Comparison of ENCODE assay signal across 9 mouse cellular contexts in genomic region chr4:61973236-61973635, GRCm38 (mm10).
DNase-seq lines count a peak whose midpoint lies in the region; ATAC-seq lines count a peak whose summit lies in the region.
"Had no signal": no experiment of that assay in that cellular context is flagged by ENCODE, and none has a peak within 500 bp of the region (broad histone marks: within the 10 kb centered on the region; RNA-seq: fewer than 3 reads in every experiment).

No protein-coding gene starts in this region.

- peak; percentile 40; the same call in 1 of the 2 replicates for ATAC-seq in hindbrain, embryonic 11.5 days (ENCODE audit: low FRiP score)
- ATAC-seq in hindbrain, embryonic 14.5 days (ENCODE audit: low FRiP score) = no peak

- no peak overlapping the region for H3K4me2 ChIP-seq in hindbrain, embryonic 11.5 days (replicated peaks; ENCODE audit: low read depth, low read length)
- no peak overlapping the region for H3K4me2 ChIP-seq in hindbrain, embryonic 14.5 days (replicated peaks)
- H3K4me2 ChIP-seq: limb, embryonic 15.5 days had no signal

- H3K36me3 ChIP-seq in hindbrain, embryonic 11.5 days (ENCODE audit: control insufficient read depth, insufficient read depth, low read length) = no peaks in the 10 kb centered on the region
- H3K36me3 ChIP-seq in hindbrain, embryonic 14.5 days (replicated peaks; ENCODE audit: control insufficient read depth, insufficient read depth) = no peaks in the 10 kb centered on the region
- H3K36me3 ChIP-seq: limb, embryonic 15.5 days had no signal

- no peak overlapping the region for H3K9ac ChIP-seq in hindbrain, embryonic 11.5 days (ENCODE audit: low read depth, low read length)
- H3K9ac ChIP-seq in hindbrain, embryonic 14.5 days = no peak overlapping the region
- H3K9ac ChIP-seq: limb, embryonic 15.5 days had no signal

- no peak overlapping the region for H3K4me3 ChIP-seq in hindbrain, embryonic 11.5 days (ENCODE audit: low read depth, low read length)
- H3K4me3 ChIP-seq in hindbrain, embryonic 14.5 days (replicated peaks; ENCODE audit: low read length) = no peak overlapping the region
- H3K4me3 ChIP-seq: limb, embryonic 15.5 days had no signal

- H3K27ac ChIP-seq in hindbrain, embryonic 11.5 days (ENCODE audit: low read depth, low read length) = no peak overlapping the region
- H3K27ac ChIP-seq in hindbrain, embryonic 14.5 days = no peak overlapping the region
- H3K27ac ChIP-seq: limb, embryonic 15.5 days had no signal

- WGBS in hindbrain, embryonic 11.5 days = 51% methylated on average over 2 of the region's 2 CpGs
- 64% methylated on average over 2 of the region's 2 CpGs for WGBS in hindbrain, embryonic 14.5 days

- H3K4me1 ChIP-seq in hindbrain, embryonic 11.5 days (replicated peaks; ENCODE audit: control insufficient read depth, insufficient read depth, low read length) = no peaks in the 10 kb centered on the region
- H3K4me1 ChIP-seq in hindbrain, embryonic 14.5 days (replicated peaks; ENCODE audit: control insufficient read depth, insufficient read depth, low read length) = no peaks in the 10 kb centered on the region
- H3K4me1 ChIP-seq: limb, embryonic 15.5 days had no signal

- no peaks in the 10 kb centered on the region for H3K27me3 ChIP-seq in hindbrain, embryonic 11.5 days (ENCODE audit: control insufficient read depth, insufficient read depth, low read length)
- H3K27me3 ChIP-seq in hindbrain, embryonic 14.5 days (ENCODE audit: control insufficient read depth, insufficient read depth, low read length) = no peaks in the 10 kb centered on the region
- H3K27me3 ChIP-seq: limb, embryonic 15.5 days had no signal

- no peaks in the 10 kb centered on the region for H3K9me3 ChIP-seq in hindbrain, embryonic 11.5 days (ENCODE audit: control insufficient read depth, low read length)
- no peaks in the 10 kb centered on the region for H3K9me3 ChIP-seq in hindbrain, embryonic 14.5 days (ENCODE audit: control insufficient read depth, low read length)
- H3K9me3 ChIP-seq: limb, embryonic 15.5 days had no signal

- DNase-seq in hindbrain, embryonic 11.5 days (ENCODE audit: low spot score) = peak; percentile 35
- no peak for DNase-seq in hindbrain, embryonic 14.5 days (ENCODE audit: low spot score)
- peak; percentile 10 to 13 for DNase-seq in right cerebral cortex, adult 2 months (ENCODE audit: low spot score in 2 of 2)
- DNase-seq in right cerebral cortex, postnatal 10 days (ENCODE audit: low spot score in 2 of 2) = no peak
- peak; percentile 49 to 56 for DNase-seq in adrenal gland, postnatal 36 days
- DNase-seq in kidney, adult 9 months = peak; percentile 28
- DNase-seq in testis, postnatal 10 days (ENCODE audit: low spot score) = peak; percentile 61
- no peak for DNase-seq in adipocyte (ENCODE audit: low spot score)

Comparison
In these comparisons a context has a peak if more than half of its experiments do, and no peak if none do; other contexts are left out.
1. DNase-seq: peak in hindbrain, embryonic 11.5 days (single experiment), right cerebral cortex, adult 2 months (2 of 2), adrenal gland, postnatal 36 days (2 of 2), kidney, adult 9 months (single experiment) and testis, postnatal 10 days (single experiment); none in hindbrain, embryonic 14.5 days (single experiment), right cerebral cortex, postnatal 10 days (0 of 2) and adipocyte (single experiment).